Mouse (Mus musculus): ENCODE measurements around the gene Il6ra. TPM values are rescaled to one million over a fixed set of nuclear protein-coding genes. Genes with fewer than 3 reads are reported as not detected.

The Il6ra gene
- total RNA-seq (2014; rRNA removed) (0.99 and 2.0 TPM in 2 replicates), polyA plus RNA-seq (2015; fragmentation: Nextera tagmentation; extraction: Ambion mirVana) (1.1 and 1.8 TPM in 2 replicates)

DNA sequence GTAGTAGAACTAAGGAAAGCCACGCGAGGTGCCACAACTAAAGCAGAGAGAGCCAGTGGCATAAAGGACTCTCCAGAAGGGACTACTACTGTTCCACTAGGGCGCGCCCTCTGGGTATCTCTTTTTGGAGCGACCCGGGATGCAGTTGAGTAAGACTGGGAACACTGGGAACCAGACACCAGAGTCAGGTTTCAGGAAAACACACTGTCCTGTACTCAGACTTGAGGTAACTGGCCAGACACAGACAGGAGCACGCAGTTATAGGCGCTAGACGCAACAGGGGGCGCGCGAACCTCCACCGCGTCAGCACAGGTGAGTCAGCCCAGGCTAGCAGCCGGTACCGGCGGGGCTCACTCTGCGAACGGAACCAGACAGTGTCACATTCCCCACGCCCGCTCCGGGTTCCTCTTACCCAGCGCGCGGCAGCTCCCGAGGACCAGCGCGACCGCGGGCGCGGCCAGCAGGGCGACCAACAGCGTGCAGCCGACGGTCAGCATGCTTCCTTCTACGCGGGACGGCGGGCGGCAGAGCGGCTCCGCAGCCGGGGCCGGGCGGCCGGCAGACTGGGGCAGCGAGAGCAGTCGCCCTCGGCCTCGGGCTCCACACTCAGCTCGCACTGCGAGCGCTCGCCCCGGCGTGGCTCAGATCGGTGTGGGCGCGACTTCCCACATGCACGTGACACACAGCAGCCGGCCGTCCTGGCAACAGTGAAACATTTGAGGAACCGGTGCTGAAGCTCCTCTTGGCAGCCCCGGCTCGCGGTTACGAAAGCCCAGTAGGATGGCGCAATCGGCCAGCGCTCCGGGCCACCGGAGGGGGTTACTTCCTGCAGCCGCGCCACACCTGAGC, at the start of gene Il6ra:
TSS of gene Il6ra (minus strand) at position 654 of the 849 bp plus-strand sequence.
- DNase-seq (ENCODE audit: low spot score) = peak; percentile 73
- Histone ChIP-seq H3K4me3 (ENCODE audit: low read depth, low read length) (peak within 1 kb of the TSS; percentile 45), H3K27me3 (ENCODE audit: insufficient read depth, low read length) (peaks cover 14% of the 10 kb centered on the region), H3K36me3 (ENCODE audit: insufficient read depth, low read length) (no peaks in the 10 kb centered on the region), H3K4me2 (ENCODE audit: low read depth, low read length, poor library complexity, severe bottlenecking) (peak within 1 kb of the TSS; percentile 92), H3K9me3 (ENCODE audit: low read length) (no peaks in the 10 kb centered on the region), H3K9ac (replicated peaks; ENCODE audit: low read length, poor library complexity, severe bottlenecking) (peak within 1 kb of the TSS; percentile 42), H3K4me1 (ENCODE audit: insufficient read depth, low read length) (no peaks in the 10 kb centered on the region), H3K27ac (ENCODE audit: low read depth, low read length) (no peak within 1 kb of the TSS; the same call in 1 of the 2 replicates)
- under 1% methylated on average over 71 of the region's 75 CpGs for WGBS
- peak; percentile 43 for TF ChIP-seq CTCF (IDR thresholded peaks at IDR 0.05)
- ATAC-seq (ENCODE audit: low FRiP score) = peak; percentile 85

DNA sequence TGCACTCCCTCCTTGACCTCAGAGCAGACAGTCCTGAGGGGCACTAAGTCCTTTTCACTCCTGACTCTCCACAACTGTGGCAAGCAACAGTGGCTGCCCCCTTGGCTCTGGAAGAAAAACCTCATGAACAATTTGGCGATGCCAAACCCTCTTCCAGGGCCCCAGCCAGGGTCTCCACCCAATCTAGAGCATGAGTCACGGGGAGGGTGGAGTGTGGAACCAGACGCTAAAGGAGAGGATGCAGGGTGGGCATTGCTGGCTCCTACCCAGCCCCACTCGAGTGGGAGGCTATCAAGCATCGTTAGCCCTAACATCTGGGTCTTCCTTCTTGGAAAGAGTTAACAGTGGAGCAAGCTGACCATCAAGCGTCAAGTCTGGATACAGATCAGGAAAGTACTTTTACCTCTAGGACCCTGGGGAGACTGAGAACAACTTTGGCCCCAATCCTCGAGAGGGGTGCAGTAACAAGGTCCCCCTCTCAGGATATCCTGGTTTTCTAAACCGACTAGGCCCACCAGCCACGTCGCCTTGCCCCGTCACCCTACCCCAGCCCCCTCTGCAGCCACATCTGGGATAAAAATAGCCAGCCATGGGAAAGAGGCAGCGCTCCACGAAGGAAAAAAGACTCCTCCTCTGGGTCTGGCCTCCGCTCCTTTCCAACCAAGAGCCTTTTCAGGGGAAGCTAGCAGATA, 49.2 kb upstream of the Il6ra start:
- Histone ChIP-seq H3K9me3 (ENCODE audit: low read length) (no peaks in the 10 kb centered on the region), H3K27me3 (ENCODE audit: insufficient read depth, low read length) (no peaks in the 10 kb centered on the region), H3K27ac (ENCODE audit: low read depth, low read length) (peak overlapping the region; percentile 84), H3K36me3 (ENCODE audit: insufficient read depth, low read length) (peaks cover 6% of the 10 kb centered on the region; the same call in 1 of the 2 replicates), H3K9ac (replicated peaks; ENCODE audit: low read length, poor library complexity, severe bottlenecking) (peak overlapping the region; percentile 92), H3K4me3 (ENCODE audit: low read depth, low read length) (peak overlapping the region; percentile 89), H3K4me1 (ENCODE audit: insufficient read depth, low read length) (peaks cover 33% of the 10 kb centered on the region), H3K4me2 (ENCODE audit: low read depth, low read length, poor library complexity, severe bottlenecking) (peak overlapping the region; percentile 98)
- 10% methylated on average over 14 of the region's 14 CpGs for WGBS
- DNase-seq (ENCODE audit: low spot score) = peak; percentile 47
- no peak for TF ChIP-seq CTCF (IDR thresholded peaks at IDR 0.05)
- no peak for ATAC-seq (ENCODE audit: low FRiP score)

DNA sequence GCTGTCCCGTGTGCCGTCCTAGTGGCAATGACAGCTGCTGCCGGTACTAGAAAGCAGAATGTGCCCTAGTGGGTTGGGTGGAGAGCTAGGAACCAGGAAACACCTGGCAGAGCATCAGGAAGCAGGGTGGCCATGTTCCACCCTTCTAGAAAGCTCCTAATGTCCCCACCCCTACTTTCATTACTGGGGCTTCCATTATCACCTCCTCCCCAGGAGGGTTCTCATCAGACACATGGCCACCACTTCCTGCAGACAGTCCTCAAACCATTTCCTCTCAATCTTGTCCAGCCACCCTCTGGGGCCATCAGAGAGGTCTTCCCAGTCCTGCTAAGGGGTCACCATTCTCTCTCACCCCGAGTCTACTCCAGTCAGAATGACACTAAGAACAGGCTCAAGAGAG, 48.4 kb upstream of the Il6ra start:
- WGBS = 66% methylated on average over 4 of the region's 4 CpGs
- Histone ChIP-seq H3K36me3 (ENCODE audit: insufficient read depth, low read length) (peaks cover 11% of the 10 kb centered on the region; the same call in 1 of the 2 replicates), H3K4me3 (ENCODE audit: low read depth, low read length) (peak overlapping the region; percentile 89; the same call in 1 of the 2 replicates), H3K4me2 (ENCODE audit: low read depth, low read length, poor library complexity, severe bottlenecking) (peak overlapping the region; percentile 98), H3K27ac (ENCODE audit: low read depth, low read length) (no peak overlapping the region), H3K9ac (replicated peaks; ENCODE audit: low read length, poor library complexity, severe bottlenecking) (peak overlapping the region; percentile 92; the same call in 1 of the 2 replicates), H3K9me3 (ENCODE audit: low read length) (no peaks in the 10 kb centered on the region), H3K4me1 (ENCODE audit: insufficient read depth, low read length) (peaks cover 33% of the 10 kb centered on the region), H3K27me3 (ENCODE audit: insufficient read depth, low read length) (no peaks in the 10 kb centered on the region)
- TF ChIP-seq CTCF (IDR thresholded peaks at IDR 0.05) = no peak
- DNase-seq (ENCODE audit: low spot score) (no peak), ATAC-seq (ENCODE audit: low FRiP score) (no peak)

- under 1% methylated on average over 29 of the region's 30 CpGs for WGBS
- no peak for TF ChIP-seq CTCF (IDR thresholded peaks at IDR 0.05)
- H3K27me3 ChIP-seq (ENCODE audit: insufficient read depth, low read length) = no peaks in the 10 kb centered on the region
- DNase-seq (ENCODE audit: low spot score) = peak; percentile 96
- H3K9ac ChIP-seq (replicated peaks; ENCODE audit: low read length, poor library complexity, severe bottlenecking) = peak overlapping the region; percentile 87
- peak overlapping the region; percentile 82 for H3K27ac ChIP-seq (ENCODE audit: low read depth, low read length)
- ATAC-seq (ENCODE audit: low FRiP score) = peak; percentile 88
- no peaks in the 10 kb centered on the region for H3K9me3 ChIP-seq (ENCODE audit: low read length)
- peak overlapping the region; percentile 71 for H3K4me3 ChIP-seq (ENCODE audit: low read depth, low read length)
- peak overlapping the region; percentile 98 for H3K4me2 ChIP-seq (ENCODE audit: low read depth, low read length, poor library complexity, severe bottlenecking)
- peaks cover 33% of the 10 kb centered on the region for H3K4me1 ChIP-seq (ENCODE audit: insufficient read depth, low read length)
- H3K36me3 ChIP-seq (ENCODE audit: insufficient read depth, low read length) = peaks cover 20% of the 10 kb centered on the region
These were observed 47.5 kb upstream of the Il6ra start for GRCm38 (mm10) chr3:89960469-89960868.

DNA sequence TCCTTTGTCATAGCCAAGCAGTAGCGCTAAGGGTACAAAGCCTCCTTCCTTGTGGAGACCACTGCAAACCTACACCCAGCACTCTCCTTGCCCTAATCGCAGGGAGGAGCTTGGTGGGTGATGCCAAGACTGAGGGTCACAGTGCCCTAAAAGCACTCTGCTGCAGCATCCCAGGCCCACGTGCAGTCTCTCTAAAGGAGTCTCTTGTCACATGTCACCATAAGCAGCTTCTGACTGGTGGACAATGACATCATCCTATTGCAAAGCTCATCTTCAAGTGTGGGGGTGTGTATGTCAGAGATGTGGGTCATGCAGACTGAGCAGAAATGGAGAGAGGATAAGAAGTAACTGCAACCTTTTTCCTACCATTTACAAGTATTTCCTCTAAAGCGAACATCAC, 46.4 kb upstream of the Il6ra start:
- WGBS = 64% methylated on average over 4 of the region's 4 CpGs
- Histone ChIP-seq H3K36me3 (ENCODE audit: insufficient read depth, low read length) (peaks cover 22% of the 10 kb centered on the region), H3K27ac (ENCODE audit: low read depth, low read length) (peak overlapping the region; percentile 82), H3K4me3 (ENCODE audit: low read depth, low read length) (peak overlapping the region; percentile 71), H3K9ac (replicated peaks; ENCODE audit: low read length, poor library complexity, severe bottlenecking) (peak overlapping the region; percentile 87), H3K4me2 (ENCODE audit: low read depth, low read length, poor library complexity, severe bottlenecking) (peak overlapping the region; percentile 98), H3K27me3 (ENCODE audit: insufficient read depth, low read length) (no peaks in the 10 kb centered on the region), H3K9me3 (ENCODE audit: low read length) (no peaks in the 10 kb centered on the region), H3K4me1 (ENCODE audit: insufficient read depth, low read length) (peaks cover 26% of the 10 kb centered on the region)
- DNase-seq (ENCODE audit: low spot score) (peak; percentile 82), ATAC-seq (ENCODE audit: low FRiP score) (peak; percentile 76)
- no peak for TF ChIP-seq CTCF (IDR thresholded peaks at IDR 0.05)
